8 mouse cellular contexts compared by ENCODE assay signal in the genomic region with DNA sequence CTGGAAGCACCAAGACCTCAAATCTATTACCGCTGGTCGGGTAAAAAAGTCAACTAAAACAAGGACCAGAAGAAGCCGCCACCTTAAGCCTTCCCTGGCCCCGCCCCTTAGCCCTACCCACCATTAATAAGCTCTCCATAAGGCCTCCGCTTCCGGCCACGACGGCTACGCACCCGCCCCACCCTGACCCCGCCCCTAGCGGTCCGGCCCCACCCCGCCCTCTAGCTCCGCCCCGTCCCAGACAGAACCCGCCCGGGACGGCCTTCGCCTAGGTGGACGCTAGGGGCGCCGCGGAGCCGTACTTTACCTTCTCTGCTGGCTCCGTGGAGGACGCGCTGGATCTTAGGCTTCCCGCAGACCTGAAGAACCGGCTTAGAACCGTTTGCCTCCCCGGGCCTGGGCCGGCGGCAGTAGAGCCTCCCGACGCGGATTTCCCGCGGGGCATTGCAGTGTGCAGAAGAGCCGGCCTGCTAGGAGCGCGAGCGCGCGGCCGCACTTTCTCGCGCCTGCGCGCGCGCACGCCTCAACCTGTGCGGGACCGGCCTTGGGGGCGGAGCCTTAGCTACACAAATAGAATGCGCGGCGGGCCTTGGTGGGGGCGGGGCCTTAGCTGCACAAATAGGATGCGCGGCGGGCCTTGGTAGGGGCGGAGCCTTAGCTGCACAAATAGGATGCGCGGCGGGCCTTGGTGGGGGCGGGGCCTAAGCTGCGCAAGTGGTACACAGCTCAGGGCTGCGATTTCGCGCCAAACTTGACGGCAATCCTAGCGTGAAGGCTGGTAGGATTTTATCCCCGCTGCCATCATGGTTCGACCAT. TPM values are rescaled to one million over a fixed set of nuclear protein-coding genes. Genes with fewer than 3 reads are reported as not detected.
DNase-seq lines count a peak whose midpoint lies in the region; ATAC-seq lines count a peak whose summit lies in the region.

A gene (plus strand): TSS at position 271 of the 816 bp plus-strand sequence.
A gene (minus strand): TSS at position 548 of the 816 bp plus-strand sequence.

- H3K27ac ChIP-seq in forebrain, embryonic 14.5 days (ENCODE audit: low read depth, low read length), result peak within 1 kb of the TSS; percentile 84
- H3K27ac ChIP-seq in neural tube, embryonic 15.5 days (replicated peaks), result peak within 1 kb of the TSS; percentile 93

- peaks cover 11% of the 10 kb centered on the region for H3K4me1 ChIP-seq in forebrain, embryonic 14.5 days (ENCODE audit: control insufficient read depth, insufficient read depth, low read length)
- peaks cover 21% of the 10 kb centered on the region for H3K4me1 ChIP-seq in neural tube, embryonic 15.5 days

- H3K9ac ChIP-seq in forebrain, embryonic 14.5 days (ENCODE audit: low read length), result peak within 1 kb of the TSS; percentile 70
- H3K9ac ChIP-seq in neural tube, embryonic 15.5 days (replicated peaks), result peak within 1 kb of the TSS; percentile 65

- peak within 1 kb of the TSS; percentile 61 for H3K4me3 ChIP-seq in forebrain, embryonic 14.5 days (ENCODE audit: low read depth, low read length)
- peak within 1 kb of the TSS; percentile 63 for H3K4me3 ChIP-seq in neural tube, embryonic 15.5 days (replicated peaks)

- intact Hi-C loops in heart, postnatal 14 days (cut with DNase I), result loop anchor here (2.0 kb wide), 1 partner anchor 128 kb away; no protein-coding TSS in a partner anchor

- no peaks in the 10 kb centered on the region for H3K27me3 ChIP-seq in forebrain, embryonic 14.5 days (replicated peaks; ENCODE audit: control insufficient read depth, insufficient read depth, low read length)
- H3K27me3 ChIP-seq in neural tube, embryonic 15.5 days (replicated peaks), result no peaks in the 10 kb centered on the region

- under 1% methylated on average over 75 of the region's 76 CpGs for WGBS in forebrain, embryonic 14.5 days
- WGBS in neural tube, embryonic 15.5 days, result under 1% methylated on average over 75 of the region's 76 CpGs

- DNase-seq in ES-CJ7 (ENCODE audit: low read depth, low spot score), result peak; percentile 98
- peak; percentile 97 for DNase-seq in cerebellum, adult 11 months
- DNase-seq in forebrain, embryonic 14.5 days (ENCODE audit: low spot score), result peak; percentile 99
- peak; percentile 97 for DNase-seq in heart, postnatal 14 days
- peak; percentile 98 for DNase-seq in layer of hippocampus, adult 11-12 months (ENCODE audit: low spot score)
- peak; percentile 96 to 97 for DNase-seq in lung, adult 18-20 months
- DNase-seq in testis, postnatal 14 days (ENCODE audit: low spot score), result peak; percentile 98

- no peaks in the 10 kb centered on the region for H3K9me3 ChIP-seq in forebrain, embryonic 14.5 days (replicated peaks; ENCODE audit: control insufficient read depth, low read length)
- no peaks in the 10 kb centered on the region for H3K9me3 ChIP-seq in neural tube, embryonic 15.5 days (replicated peaks)

- H3K36me3 ChIP-seq in forebrain, embryonic 14.5 days (ENCODE audit: control insufficient read depth, insufficient read depth, low read length), result peaks cover 11% of the 10 kb centered on the region; the same call in 1 of the 2 replicates
- peaks cover 14% of the 10 kb centered on the region; the same call in 1 of the 2 replicates for H3K36me3 ChIP-seq in neural tube, embryonic 15.5 days

- peak; percentile 97 for ATAC-seq in forebrain, embryonic 14.5 days
- peak; percentile 98 for ATAC-seq in neural tube, embryonic 15.5 days (ENCODE audit: low FRiP score)

- peak within 1 kb of the TSS; percentile 88 for H3K4me2 ChIP-seq in forebrain, embryonic 14.5 days (ENCODE audit: low read length)
- H3K4me2 ChIP-seq in neural tube, embryonic 15.5 days, result peak within 1 kb of the TSS; percentile 100

RNA-seq across cellular contexts. Expression of the first gene that starts in this region (rescaled TPM):
- 9.1 and 10.8 TPM in 2 replicates for polyA plus RNA-seq in forebrain, embryonic 14.5 days (2014; fragmentation: Nextera tagmentation; extraction: Ambion mirVana)
- total RNA-seq in heart, postnatal 14 days (2021), result 1 to 10 TPM; 1.5 to 1.8 TPM
- 4.2 and 6.5 TPM in 2 replicates for polyA plus RNA-seq in neural tube, embryonic 15.5 days (2015; fragmentation: Nextera tagmentation; extraction: Ambion mirVana)

RNA-seq across cellular contexts. Expression of the second gene that starts in this region (rescaled TPM):
- polyA plus RNA-seq in forebrain, embryonic 14.5 days (2014; fragmentation: Nextera tagmentation; extraction: Ambion mirVana), result 26.9 and 29.7 TPM in 2 replicates
- 10 to 100 TPM; 12.1 to 12.7 TPM for total RNA-seq in heart, postnatal 14 days (2021)
- 24.0 and 26.9 TPM in 2 replicates for polyA plus RNA-seq in neural tube, embryonic 15.5 days (2015; fragmentation: Nextera tagmentation; extraction: Ambion mirVana)

Comparison
In these comparisons a context has a peak if more than half of its experiments do, and no peak if none do; other contexts are left out.
1. Peak in every context shown above with its lines: DNase-seq, ATAC-seq, H3K4me3 ChIP-seq and H3K27ac ChIP-seq.